Mouse (Mus musculus) adrenal gland, postnatal 10 days (tissue): ENCODE data around the gene H2-Eb1. TPM values are rescaled to one million over a fixed set of nuclear protein-coding genes. Genes with fewer than 3 reads are reported as not detected.

Experiments used
- DNase-seq: peaks from one replicate; pipeline ENCODE4 v3.0.0; 2021; ENCODE audit warnings: mixed read lengths
- total RNA-seq, 2 experiments: library from RNA; stranded (reverse); gene quantifications; 2 replicates each; pipeline ENCODE4 v1.2.3; 2021

The H2-Eb1 gene
- total RNA-seq, 2 experiments from 2014 or later = 33.3 to 37.7 TPM

GRCm38 (mm10) chr17:34316697-34317096 is 11.0 kb downstream of the H2-Eb1 start:
- DNase-seq = no peak

- DNase-seq = no peak
These were observed 11.6 kb downstream of the H2-Eb1 start for GRCm38 (mm10) chr17:34317275-34317674.

GRCm38 (mm10) chr17:34325436-34325835 is 19.8 kb downstream of the H2-Eb1 start, which contains the start of gene H2-Eb2:
Gene H2-Eb2 (plus strand): TSS chr17:34325665.
- peak; percentile 28 for DNase-seq

- DNase-seq = no peak
These were observed 20.7 kb downstream of the H2-Eb1 start for GRCm38 (mm10) chr17:34326373-34326772.

- DNase-seq = no peak
These were observed 24.1 kb downstream of the H2-Eb1 start for GRCm38 (mm10) chr17:34329807-34330206.

GRCm38 (mm10) chr17:34331200-34331599 is 25.5 kb downstream of the H2-Eb1 start:
- DNase-seq = no peak

- DNase-seq = no peak
These were observed 35.1 kb downstream of the H2-Eb1 start for GRCm38 (mm10) chr17:34340619-34341402.

- DNase-seq = no peak
These were observed 39.2 kb downstream of the H2-Eb1 start for GRCm38 (mm10) chr17:34344882-34345281.

- no peak for DNase-seq
These were observed 39.8 kb downstream of the H2-Eb1 start for GRCm38 (mm10) chr17:34345486-34345885.

GRCm38 (mm10) chr17:34346041-34346440 is 40.4 kb downstream of the H2-Eb1 start:
- no peak for DNase-seq

- DNase-seq = peak; percentile 41
These were observed 42.1 kb downstream of the H2-Eb1 start for GRCm38 (mm10) chr17:34347606-34348308.

GRCm38 (mm10) chr17:34349429-34349828 is 43.8 kb downstream of the H2-Eb1 start:
- DNase-seq = peak; percentile 84

- DNase-seq = no peak
These were observed 48.9 kb downstream of the H2-Eb1 start, which contains the start of gene Btnl2 for GRCm38 (mm10) chr17:34354539-34354938. Gene Btnl2 (plus strand): TSS chr17:34354822.

- DNase-seq = no peak
These were observed 49.3 kb downstream of the H2-Eb1 start for GRCm38 (mm10) chr17:34354940-34355339.

- DNase-seq = no peak
These were observed 57.4 kb downstream of the H2-Eb1 start for GRCm38 (mm10) chr17:34362954-34363546.

- DNase-seq = no peak
These were observed 58.1 kb downstream of the H2-Eb1 start for GRCm38 (mm10) chr17:34363676-34364310.

GRCm38 (mm10) chr17:34365031-34365430 is 59.4 kb downstream of the H2-Eb1 start:
- DNase-seq = no peak

Other genes starting within 250 kb of the H2-Eb1 start
- 1 to 10 TPM; 1.4 to 1.5 TPM for gene H2-Oa, start 213.5 kb upstream of the H2-Eb1 start, total RNA-seq
- gene H2-DMa, start 186.3 kb upstream of the H2-Eb1 start, total RNA-seq = 10 to 100 TPM in 1 of 2 experiments, 1 to 10 TPM in 1; 8.9 to 15.2 TPM
- gene Brd2, start 183.2 kb upstream of the H2-Eb1 start, total RNA-seq = 100 to 1,000 TPM; 170 to 181 TPM
- gene H2-DMb2, start 162.6 kb upstream of the H2-Eb1 start, total RNA-seq = 1 to 10 TPM; 4.5 to 4.8 TPM
- gene H2-DMb1, start 152.8 kb upstream of the H2-Eb1 start, total RNA-seq = 1 to 10 TPM; 3.6 to 5.8 TPM
- gene Tap1, start 118.3 kb upstream of the H2-Eb1 start, total RNA-seq = 10 to 100 TPM; 11.9 to 15.5 TPM
- 10 to 100 TPM; 13.5 to 18.2 TPM for gene Psmb9, start 118.1 kb upstream of the H2-Eb1 start, total RNA-seq
- gene Psmb8, start 108.1 kb upstream of the H2-Eb1 start, total RNA-seq = 10 to 100 TPM; 22.8 to 29.1 TPM
- gene Tap2, start 102.3 kb upstream of the H2-Eb1 start, total RNA-seq = 10 to 100 TPM; 32.8 to 35.0 TPM
- 1 to 10 TPM; 2.7 to 3.5 TPM for gene H2-Ob, start 67.0 kb upstream of the H2-Eb1 start, total RNA-seq
- gene H2-Ab1, start 48.2 kb upstream of the H2-Eb1 start, total RNA-seq = 10 to 100 TPM; 27.9 to 36.1 TPM
- gene H2-Aa, start 18.0 kb upstream of the H2-Eb1 start, total RNA-seq = 10 to 100 TPM; 40.5 to 44.8 TPM
- under 1 TPM; 0.21 to 0.39 TPM for gene H2-Eb2, start 19.8 kb downstream of the H2-Eb1 start, total RNA-seq
- gene Btnl2, start 49.0 kb downstream of the H2-Eb1 start, total RNA-seq = under 1 TPM; 0.48 to 0.66 TPM
- not detected for gene Btnl1, start 71.3 kb downstream of the H2-Eb1 start, total RNA-seq
- gene BC051142, start 93.0 kb downstream of the H2-Eb1 start, total RNA-seq = 1 to 10 TPM; 1.5 to 3.6 TPM
- gene Btnl4, start 171.5 kb downstream of the H2-Eb1 start, total RNA-seq = not detected
- not detected for gene Btnl6, start 211.5 kb downstream of the H2-Eb1 start, total RNA-seq